Mouse (Mus musculus): ENCODE results near the gene Cers6. TPM values are rescaled to one million over a fixed set of nuclear protein-coding genes. Genes with fewer than 3 reads are reported as not detected.

Cers6 gene
- polyA plus RNA-seq (2012; rRNA removed), result 2.5 and 3.2 TPM in 2 replicates

- TF ChIP-seq POLR2A (IDR thresholded peaks at IDR 0.05; ENCODE audit: control insufficient read depth, low read depth, low read length) (peak; percentile 65; the same call in 1 of the 2 replicates), CTCF (IDR thresholded peaks at IDR 0.05; ENCODE audit: control insufficient read depth, insufficient read depth, insufficient replicate concordance, low read depth, low read length) (no peak)
- Histone ChIP-seq H3K4me3 (ENCODE audit: control insufficient read depth, low read depth, low read length) (peak within 1 kb of the TSS; percentile 87), H3K36me3 (ENCODE audit: control insufficient read depth, insufficient read depth, low read length) (no peaks in the 10 kb centered on the region), H3K27ac (ENCODE audit: control insufficient read depth, insufficient read depth, low read depth, low read length) (peak within 1 kb of the TSS; percentile 54), H3K27me3 (ENCODE audit: control insufficient read depth, insufficient read depth, low read length) (no peaks in the 10 kb centered on the region), H3K4me1 (ENCODE audit: control insufficient read depth, insufficient read depth, low read length) (peaks cover 9% of the 10 kb centered on the region; the same call in 1 of the 2 replicates)
Measured at GRCm38 (mm10) chr2:68860904-68861685, at the start of gene Cers6. TSS of gene Cers6 (plus strand) at chr2:68861441.

GRCm38 (mm10) chr2:68814409-68814808 lies 46.8 kb upstream of the Cers6 start:
- no peaks in the 10 kb centered on the region for H3K36me3 ChIP-seq (ENCODE audit: control insufficient read depth, insufficient read depth, low read length)
- TF ChIP-seq CTCF (IDR thresholded peaks at IDR 0.05; ENCODE audit: control insufficient read depth, insufficient read depth, insufficient replicate concordance, low read depth, low read length) (no peak), POLR2A (IDR thresholded peaks at IDR 0.05; ENCODE audit: control insufficient read depth, low read depth, low read length) (no peak)
- H3K4me3 ChIP-seq (ENCODE audit: control insufficient read depth, low read depth, low read length), result no peak overlapping the region
- H3K4me1 ChIP-seq (ENCODE audit: control insufficient read depth, insufficient read depth, low read length), result no peaks in the 10 kb centered on the region
- no peaks in the 10 kb centered on the region for H3K27me3 ChIP-seq (ENCODE audit: control insufficient read depth, insufficient read depth, low read length)
- no peak overlapping the region for H3K27ac ChIP-seq (ENCODE audit: control insufficient read depth, insufficient read depth, low read depth, low read length)

- no peaks in the 10 kb centered on the region for H3K4me1 ChIP-seq (ENCODE audit: control insufficient read depth, insufficient read depth, low read length)
- H3K27me3 ChIP-seq (ENCODE audit: control insufficient read depth, insufficient read depth, low read length), result no peaks in the 10 kb centered on the region
- H3K4me3 ChIP-seq (ENCODE audit: control insufficient read depth, low read depth, low read length), result peak overlapping the region; percentile 13; the same call in 1 of the 2 replicates
- H3K27ac ChIP-seq (ENCODE audit: control insufficient read depth, insufficient read depth, low read depth, low read length), result no peak overlapping the region
- H3K36me3 ChIP-seq (ENCODE audit: control insufficient read depth, insufficient read depth, low read length), result no peaks in the 10 kb centered on the region
- TF ChIP-seq POLR2A (IDR thresholded peaks at IDR 0.05; ENCODE audit: control insufficient read depth, low read depth, low read length), result no peak
- TF ChIP-seq CTCF (IDR thresholded peaks at IDR 0.05; ENCODE audit: control insufficient read depth, insufficient read depth, insufficient replicate concordance, low read depth, low read length), result no peak
Measured at GRCm38 (mm10) chr2:68819040-68819439, 42.2 kb upstream of the Cers6 start.

- no peak overlapping the region for H3K4me3 ChIP-seq (ENCODE audit: control insufficient read depth, low read depth, low read length)
- H3K4me1 ChIP-seq (ENCODE audit: control insufficient read depth, insufficient read depth, low read length), result no peaks in the 10 kb centered on the region
- H3K27me3 ChIP-seq (ENCODE audit: control insufficient read depth, insufficient read depth, low read length), result no peaks in the 10 kb centered on the region
- H3K36me3 ChIP-seq (ENCODE audit: control insufficient read depth, insufficient read depth, low read length), result no peaks in the 10 kb centered on the region
- no peak for TF ChIP-seq CTCF (IDR thresholded peaks at IDR 0.05; ENCODE audit: control insufficient read depth, insufficient read depth, insufficient replicate concordance, low read depth, low read length)
- TF ChIP-seq POLR2A (IDR thresholded peaks at IDR 0.05; ENCODE audit: control insufficient read depth, low read depth, low read length), result no peak
- no peak overlapping the region for H3K27ac ChIP-seq (ENCODE audit: control insufficient read depth, insufficient read depth, low read depth, low read length)
Measured at GRCm38 (mm10) chr2:68822152-68822887, 38.9 kb upstream of the Cers6 start.

- no peaks in the 10 kb centered on the region for H3K4me1 ChIP-seq (ENCODE audit: control insufficient read depth, insufficient read depth, low read length)
- H3K27ac ChIP-seq (ENCODE audit: control insufficient read depth, insufficient read depth, low read depth, low read length), result no peak overlapping the region
- no peaks in the 10 kb centered on the region for H3K36me3 ChIP-seq (ENCODE audit: control insufficient read depth, insufficient read depth, low read length)
- H3K27me3 ChIP-seq (ENCODE audit: control insufficient read depth, insufficient read depth, low read length), result no peaks in the 10 kb centered on the region
- TF ChIP-seq CTCF (IDR thresholded peaks at IDR 0.05; ENCODE audit: control insufficient read depth, insufficient read depth, insufficient replicate concordance, low read depth, low read length) (no peak), POLR2A (IDR thresholded peaks at IDR 0.05; ENCODE audit: control insufficient read depth, low read depth, low read length) (no peak)
- no peak overlapping the region for H3K4me3 ChIP-seq (ENCODE audit: control insufficient read depth, low read depth, low read length)
Measured at GRCm38 (mm10) chr2:68825326-68826020, 35.8 kb upstream of the Cers6 start.

GRCm38 (mm10) chr2:68843330-68843729 lies 17.9 kb upstream of the Cers6 start:
- H3K36me3 ChIP-seq (ENCODE audit: control insufficient read depth, insufficient read depth, low read length), result no peaks in the 10 kb centered on the region
- H3K27ac ChIP-seq (ENCODE audit: control insufficient read depth, insufficient read depth, low read depth, low read length), result no peak overlapping the region
- no peak overlapping the region for H3K4me3 ChIP-seq (ENCODE audit: control insufficient read depth, low read depth, low read length)
- H3K27me3 ChIP-seq (ENCODE audit: control insufficient read depth, insufficient read depth, low read length), result no peaks in the 10 kb centered on the region
- H3K4me1 ChIP-seq (ENCODE audit: control insufficient read depth, insufficient read depth, low read length), result peaks cover 4% of the 10 kb centered on the region
- TF ChIP-seq CTCF (IDR thresholded peaks at IDR 0.05; ENCODE audit: control insufficient read depth, insufficient read depth, insufficient replicate concordance, low read depth, low read length) (no peak), POLR2A (IDR thresholded peaks at IDR 0.05; ENCODE audit: control insufficient read depth, low read depth, low read length) (no peak)

- no peaks in the 10 kb centered on the region for H3K36me3 ChIP-seq (ENCODE audit: control insufficient read depth, insufficient read depth, low read length)
- H3K27ac ChIP-seq (ENCODE audit: control insufficient read depth, insufficient read depth, low read depth, low read length), result no peak overlapping the region
- H3K4me1 ChIP-seq (ENCODE audit: control insufficient read depth, insufficient read depth, low read length), result peaks cover 4% of the 10 kb centered on the region
- no peaks in the 10 kb centered on the region for H3K27me3 ChIP-seq (ENCODE audit: control insufficient read depth, insufficient read depth, low read length)
- TF ChIP-seq CTCF (IDR thresholded peaks at IDR 0.05; ENCODE audit: control insufficient read depth, insufficient read depth, insufficient replicate concordance, low read depth, low read length), result no peak
- no peak for TF ChIP-seq POLR2A (IDR thresholded peaks at IDR 0.05; ENCODE audit: control insufficient read depth, low read depth, low read length)
- no peak overlapping the region for H3K4me3 ChIP-seq (ENCODE audit: control insufficient read depth, low read depth, low read length)
Measured at GRCm38 (mm10) chr2:68844530-68844929, 16.7 kb upstream of the Cers6 start.
